Mouse (Mus musculus): ENCODE data around the gene 1110051M20Rik. TPM values are rescaled to one million over a fixed set of nuclear protein-coding genes. Genes with fewer than 3 reads are reported as not detected.
A peak's percentile ranks its signal among the peaks of the same experiment; 100 is the strongest.

The 1110051M20Rik gene
- total RNA-seq, 2 experiments from 2014 or later, result 0.38 to 0.94 TPM

DNA sequence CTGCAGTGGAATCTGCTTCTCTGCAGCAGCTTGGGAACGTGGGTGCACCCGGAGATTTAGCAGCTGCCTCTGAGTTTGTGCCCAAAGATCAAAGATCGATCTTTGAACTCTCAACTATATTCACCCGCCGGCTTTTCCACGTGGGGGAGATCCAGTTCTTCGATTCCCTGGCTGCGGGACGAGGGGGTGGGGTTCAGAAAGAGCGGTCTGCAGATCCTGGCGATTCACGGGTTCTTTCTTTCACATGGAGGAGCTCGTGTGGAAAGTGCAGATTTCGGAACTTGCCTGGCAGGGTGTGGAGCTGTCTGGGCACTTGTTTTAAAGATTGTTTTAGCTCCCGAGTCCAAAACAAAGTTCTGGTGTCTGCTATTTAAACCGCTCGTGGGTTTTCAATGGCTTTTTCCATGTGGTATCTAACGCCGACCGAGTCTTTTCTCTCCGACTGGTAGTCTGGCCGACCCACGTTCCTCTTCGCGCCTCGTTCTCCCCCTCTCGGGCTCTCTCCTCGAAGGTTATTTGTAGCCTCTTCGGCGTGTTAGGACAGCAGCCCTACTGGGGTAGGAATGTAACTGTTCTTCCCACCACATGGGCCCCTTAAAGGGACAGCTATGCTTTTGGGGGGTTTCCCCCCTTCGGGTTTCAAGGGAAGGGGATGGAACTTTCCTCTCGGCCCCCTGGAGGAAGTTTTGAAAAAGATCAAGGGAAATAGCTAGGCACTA, 14.3 kb upstream of the 1110051M20Rik start:
- no peak for ATAC-seq (replicated peaks; ENCODE audit: low FRiP score, poor library complexity, severe bottlenecking)

GRCm38 (mm10) chr2:91458252-91458672, 13.8 kb upstream of the 1110051M20Rik start:
- ATAC-seq (replicated peaks; ENCODE audit: low FRiP score, poor library complexity, severe bottlenecking), result no peak

DNA sequence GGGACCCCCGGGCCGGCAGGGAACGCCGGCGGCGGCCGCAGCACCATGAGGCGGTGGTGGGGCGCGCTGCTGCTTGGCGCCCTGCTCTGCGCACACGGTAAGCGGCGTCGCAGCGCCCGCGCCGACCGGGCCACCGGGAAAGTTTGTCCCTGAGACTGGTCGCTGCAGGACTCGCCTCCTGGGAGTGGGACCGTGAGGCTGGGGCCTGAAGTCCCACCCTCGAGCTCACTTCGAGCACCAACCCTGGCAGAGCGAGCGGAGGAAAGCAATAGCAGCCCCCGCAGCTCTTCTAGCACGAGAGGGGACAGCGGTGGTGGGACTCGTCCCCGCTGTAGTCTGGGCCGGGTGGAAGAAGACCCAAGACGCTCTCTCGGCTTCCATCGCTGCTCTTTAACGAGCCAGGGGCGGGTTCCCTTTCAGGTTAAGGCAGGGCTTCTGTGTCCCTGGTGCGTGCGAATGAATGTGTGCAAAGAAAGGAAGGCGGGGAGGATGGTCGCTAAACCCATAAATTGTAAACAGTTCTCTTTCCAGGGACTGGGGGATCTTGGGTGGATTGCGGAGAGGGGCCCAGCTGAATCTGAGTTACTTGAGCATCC, 13.2 kb upstream of the 1110051M20Rik start:
- ATAC-seq (replicated peaks; ENCODE audit: low FRiP score, poor library complexity, severe bottlenecking), result no peak

DNA sequence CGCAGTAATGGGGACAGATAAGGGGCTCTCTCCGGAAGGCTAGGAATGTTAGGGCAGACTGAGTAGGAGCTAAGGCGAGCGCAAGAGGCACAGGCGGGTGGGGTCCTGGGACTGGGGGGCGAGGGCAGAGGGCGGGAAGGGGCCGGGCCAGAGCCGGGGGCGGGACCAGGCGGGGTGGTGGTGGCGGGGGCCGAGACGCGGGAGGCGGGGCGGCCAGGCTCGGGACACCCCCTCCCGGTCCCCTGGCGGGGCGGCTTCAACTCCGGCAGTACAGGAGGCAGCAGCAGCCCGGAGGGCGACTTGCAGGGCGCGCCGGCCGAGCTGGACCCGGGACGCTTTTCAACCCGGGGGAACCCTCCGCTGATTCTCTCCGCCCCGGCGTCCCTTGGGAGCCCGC, 12.8 kb upstream of the 1110051M20Rik start, which contains the start of gene Lrp4:
Gene Lrp4 (plus strand): TSS at position 253 of the 397 bp plus-strand sequence.
- no peak for ATAC-seq (replicated peaks; ENCODE audit: low FRiP score, poor library complexity, severe bottlenecking)

GRCm38 (mm10) chr2:91456491-91457100, 12.1 kb upstream of the 1110051M20Rik start:
- no peak for ATAC-seq (replicated peaks; ENCODE audit: low FRiP score, poor library complexity, severe bottlenecking)

DNA sequence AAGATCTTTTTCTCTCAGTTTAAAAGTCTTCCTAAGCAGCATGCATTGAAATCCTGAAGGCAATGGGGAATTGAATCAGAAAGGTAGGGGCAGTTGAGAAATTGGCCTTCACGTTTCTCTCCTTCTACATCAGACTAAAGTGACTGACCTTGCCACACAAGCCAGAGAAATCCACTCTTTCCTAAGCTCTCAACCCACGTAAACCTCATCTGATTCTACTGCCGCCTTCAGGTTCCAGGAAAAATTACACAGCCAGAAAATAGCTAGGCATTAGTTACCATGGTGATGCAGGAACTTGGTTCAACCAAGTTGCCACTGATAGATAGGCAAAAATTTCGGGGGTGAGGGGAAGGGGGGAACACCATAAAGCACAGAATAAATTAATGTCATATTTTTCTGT, 11.3 kb upstream of the 1110051M20Rik start:
- ATAC-seq (replicated peaks; ENCODE audit: low FRiP score, poor library complexity, severe bottlenecking), result 0 out of 2 replicates have a peak, but pooled peaks have one; percentile 47

GRCm38 (mm10) chr2:91454434-91454833, 9.9 kb upstream of the 1110051M20Rik start:
- ATAC-seq (replicated peaks; ENCODE audit: low FRiP score, poor library complexity, severe bottlenecking), result no peak

- ATAC-seq (replicated peaks; ENCODE audit: low FRiP score, poor library complexity, severe bottlenecking), result no peak
Observed at GRCm38 (mm10) chr2:91453231-91454075, 8.9 kb upstream of the 1110051M20Rik start.

DNA sequence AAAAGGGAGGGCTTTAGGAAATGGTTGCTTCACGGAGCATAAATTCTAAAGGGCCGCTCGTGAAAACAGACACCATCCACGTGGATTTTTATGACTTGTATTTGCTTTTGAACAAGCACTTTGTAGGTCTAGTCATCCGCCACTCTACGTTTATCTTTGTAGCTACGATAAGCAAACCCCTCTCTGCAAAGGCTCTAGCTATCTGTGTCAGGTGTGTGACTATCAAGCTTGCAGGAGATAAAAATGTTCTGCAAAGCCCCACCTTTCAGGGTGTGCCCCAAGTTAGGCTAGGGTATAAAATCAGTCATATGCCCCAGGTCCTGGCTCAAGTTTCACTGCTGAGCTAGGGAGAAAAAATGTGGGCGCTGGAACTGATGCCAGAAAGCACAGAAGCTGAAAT, 8.2 kb upstream of the 1110051M20Rik start:
- ATAC-seq (replicated peaks; ENCODE audit: low FRiP score, poor library complexity, severe bottlenecking), result no peak

- no peak for ATAC-seq (replicated peaks; ENCODE audit: low FRiP score, poor library complexity, severe bottlenecking)
Observed at GRCm38 (mm10) chr2:91450316-91450715, 5.8 kb upstream of the 1110051M20Rik start.

DNA sequence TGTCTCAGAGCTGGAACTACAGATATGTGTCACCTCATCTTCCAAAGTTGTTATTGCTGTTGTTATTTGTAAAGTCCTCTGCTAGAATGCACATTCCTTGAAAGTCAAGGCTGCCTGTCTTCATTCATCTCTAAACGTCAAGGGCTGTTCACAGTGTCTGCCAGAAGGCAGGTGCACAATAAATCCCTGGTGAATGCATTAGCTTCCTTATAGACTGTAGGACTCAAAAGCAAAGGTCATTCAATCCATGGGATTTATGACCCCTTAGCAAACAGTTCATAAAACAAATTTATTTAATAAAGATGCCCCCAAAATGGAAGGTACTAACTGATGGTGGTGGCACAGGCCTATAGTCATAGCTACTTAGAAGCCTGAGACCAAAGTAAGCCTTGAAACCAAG, 5.2 kb upstream of the 1110051M20Rik start:
- no peak for ATAC-seq (replicated peaks; ENCODE audit: low FRiP score, poor library complexity, severe bottlenecking)

DNA sequence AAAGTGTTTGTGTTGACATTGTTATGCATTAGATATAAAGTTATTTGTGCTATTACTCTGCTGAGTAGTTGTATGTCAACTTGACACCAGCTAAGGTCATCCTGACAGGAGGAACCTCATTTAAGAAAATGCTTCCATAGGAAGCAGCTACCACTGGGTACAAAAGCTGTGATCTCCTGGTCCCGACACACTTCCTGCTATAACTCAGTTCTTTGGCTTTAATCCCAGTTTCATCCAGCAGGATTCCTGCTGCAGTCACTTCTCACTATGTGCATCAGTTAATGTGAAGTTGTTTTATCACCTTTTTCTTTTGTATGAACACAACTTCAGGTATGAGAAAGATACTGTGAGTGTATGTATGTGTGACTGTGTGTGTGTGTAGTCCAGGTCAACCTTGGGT, 2.3 kb downstream of the 1110051M20Rik start:
- no peak for ATAC-seq (replicated peaks; ENCODE audit: low FRiP score, poor library complexity, severe bottlenecking)

GRCm38 (mm10) chr2:91441715-91442114, 2.8 kb downstream of the 1110051M20Rik start:
- no peak for ATAC-seq (replicated peaks; ENCODE audit: low FRiP score, poor library complexity, severe bottlenecking)

DNA sequence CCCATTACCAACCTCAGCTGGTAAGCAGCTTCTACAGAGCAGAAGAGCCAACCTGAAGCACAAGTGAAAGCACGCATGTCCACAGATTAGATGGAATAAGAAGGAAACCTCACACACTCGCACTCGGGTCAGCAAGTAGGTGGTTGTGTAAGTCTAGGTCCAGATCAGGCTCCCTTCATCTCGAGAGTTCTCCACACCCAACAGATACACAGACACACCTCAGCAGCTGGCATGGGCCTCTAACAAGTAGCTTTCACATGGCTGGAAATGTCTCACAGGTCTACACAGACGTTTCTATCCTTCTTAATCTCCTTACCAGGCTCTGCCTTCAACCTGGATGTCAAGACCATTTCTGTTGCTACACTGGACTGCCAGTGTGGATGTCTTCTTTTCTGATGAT, 3.8 kb downstream of the 1110051M20Rik start:
- no peak for ATAC-seq (replicated peaks; ENCODE audit: low FRiP score, poor library complexity, severe bottlenecking)

DNA sequence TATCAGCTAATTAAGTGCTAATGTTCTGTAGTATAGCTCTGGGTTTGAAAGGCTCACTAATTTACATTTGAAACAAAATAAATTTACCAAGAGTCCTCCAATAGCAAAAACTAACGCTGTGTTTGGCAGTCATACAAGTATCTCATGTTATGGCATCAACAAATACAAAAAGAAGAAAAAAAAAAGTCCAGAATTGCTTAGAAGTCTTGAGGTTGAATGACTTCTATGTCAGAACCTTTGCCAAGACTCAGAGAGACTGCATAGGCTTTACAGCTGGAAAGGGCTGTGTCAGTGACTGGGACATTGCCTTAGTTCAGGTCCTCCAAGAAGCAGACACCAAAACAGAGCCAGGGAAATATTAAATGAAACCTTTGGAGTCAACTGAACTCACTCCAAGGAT, 4.6 kb downstream of the 1110051M20Rik start:
- no peak for ATAC-seq (replicated peaks; ENCODE audit: low FRiP score, poor library complexity, severe bottlenecking)

DNA sequence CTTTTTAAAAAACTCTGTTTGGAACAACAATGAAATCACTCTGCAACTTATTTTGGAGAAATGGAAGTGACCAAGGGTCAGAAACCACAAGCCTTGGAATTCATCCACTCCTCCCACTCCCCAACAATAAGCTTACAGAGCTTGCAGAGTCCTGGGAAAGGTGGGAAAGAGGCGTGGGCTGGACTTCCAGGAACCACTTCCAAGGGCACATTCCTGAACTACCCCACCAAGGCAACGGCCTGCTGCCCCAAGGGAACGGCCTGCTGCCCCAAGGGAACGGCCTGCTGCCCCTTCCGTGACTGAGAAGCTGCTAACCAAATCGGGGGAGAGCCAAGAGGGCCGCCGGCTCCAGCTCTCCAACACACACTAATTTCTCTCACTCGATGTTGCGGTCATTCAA, 5.2 kb downstream of the 1110051M20Rik start:
- no peak for ATAC-seq (replicated peaks; ENCODE audit: low FRiP score, poor library complexity, severe bottlenecking)

- no peak for ATAC-seq (replicated peaks; ENCODE audit: low FRiP score, poor library complexity, severe bottlenecking)
Observed at GRCm38 (mm10) chr2:91437116-91437815, 7.2 kb downstream of the 1110051M20Rik start.

GRCm38 (mm10) chr2:91436713-91437112, 7.8 kb downstream of the 1110051M20Rik start:
- ATAC-seq (replicated peaks; ENCODE audit: low FRiP score, poor library complexity, severe bottlenecking), result no peak

DNA sequence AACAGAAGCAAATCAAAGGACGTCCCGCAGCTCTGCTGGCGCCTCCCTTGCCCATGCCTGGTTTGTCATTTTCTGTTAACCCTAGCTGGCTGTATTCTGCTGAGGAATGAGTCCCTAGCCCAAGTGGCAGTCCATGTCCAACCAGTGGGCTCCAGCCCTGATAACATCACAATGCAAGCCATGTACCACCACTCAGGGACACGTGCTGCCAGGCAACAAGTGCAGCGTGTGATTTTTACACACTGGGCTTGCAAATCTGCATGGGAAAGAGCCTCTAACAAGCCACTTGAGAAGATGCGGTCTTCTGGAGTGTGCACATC, 13.9 kb downstream of the 1110051M20Rik start:
- ATAC-seq (replicated peaks; ENCODE audit: low FRiP score, poor library complexity, severe bottlenecking), result no peak

Data from erythroblast, adult 5-6 weeks (primary cell).